Mouse (Mus musculus) lung, postnatal 10 days (tissue): ENCODE results near the gene Tmem170.
"Not testable (repeated sequence)": the region's sequence is repeated elsewhere in the genome, so short reads cannot be mapped to it uniquely, and the experiment has no call there.

Source experiments
- DNase-seq: peaks from one replicate; pipeline ENCODE4 v3.0.0; 2021

Gene Tmem170

GRCm38 (mm10) chr8:111871278-111871677 is 5.3 kb downstream of the Tmem170 start:
- no peak for DNase-seq

DNA sequence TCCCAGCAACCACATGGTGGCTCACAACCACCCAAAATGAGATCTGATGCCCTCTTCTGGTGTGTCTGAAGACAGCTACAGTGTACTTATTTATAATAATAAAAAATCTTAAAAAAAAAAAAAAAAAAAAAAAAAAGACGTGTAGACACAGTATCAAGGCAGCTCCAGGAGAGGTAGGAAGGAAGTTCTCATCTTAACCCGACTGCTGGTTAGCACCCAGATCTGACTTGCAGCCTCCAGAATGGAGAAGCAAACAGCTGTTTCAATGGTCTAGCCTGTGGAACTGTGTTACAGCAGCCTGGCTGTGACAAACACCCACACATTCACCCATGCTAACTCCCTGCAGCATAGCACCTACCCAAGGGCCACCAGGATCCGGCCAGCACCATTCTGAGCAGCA is 6.2 kb downstream of the Tmem170 start:
- no peak for DNase-seq

GRCm38 (mm10) chr8:111868664-111869063 is 7.9 kb downstream of the Tmem170 start:
- no peak for DNase-seq

GRCm38 (mm10) chr8:111865857-111866256 is 10.7 kb downstream of the Tmem170 start:
- peak; percentile 54 for DNase-seq

GRCm38 (mm10) chr8:111865130-111865852 is 11.3 kb downstream of the Tmem170 start:
- DNase-seq = no peak

- DNase-seq = no peak
Measured at GRCm38 (mm10) chr8:111864648-111865047, 11.9 kb downstream of the Tmem170 start.

GRCm38 (mm10) chr8:111863280-111863679 is 13.3 kb downstream of the Tmem170 start:
- DNase-seq = no peak

- DNase-seq = no peak
Measured at GRCm38 (mm10) chr8:111855977-111856376, 20.6 kb downstream of the Tmem170 start.

DNA sequence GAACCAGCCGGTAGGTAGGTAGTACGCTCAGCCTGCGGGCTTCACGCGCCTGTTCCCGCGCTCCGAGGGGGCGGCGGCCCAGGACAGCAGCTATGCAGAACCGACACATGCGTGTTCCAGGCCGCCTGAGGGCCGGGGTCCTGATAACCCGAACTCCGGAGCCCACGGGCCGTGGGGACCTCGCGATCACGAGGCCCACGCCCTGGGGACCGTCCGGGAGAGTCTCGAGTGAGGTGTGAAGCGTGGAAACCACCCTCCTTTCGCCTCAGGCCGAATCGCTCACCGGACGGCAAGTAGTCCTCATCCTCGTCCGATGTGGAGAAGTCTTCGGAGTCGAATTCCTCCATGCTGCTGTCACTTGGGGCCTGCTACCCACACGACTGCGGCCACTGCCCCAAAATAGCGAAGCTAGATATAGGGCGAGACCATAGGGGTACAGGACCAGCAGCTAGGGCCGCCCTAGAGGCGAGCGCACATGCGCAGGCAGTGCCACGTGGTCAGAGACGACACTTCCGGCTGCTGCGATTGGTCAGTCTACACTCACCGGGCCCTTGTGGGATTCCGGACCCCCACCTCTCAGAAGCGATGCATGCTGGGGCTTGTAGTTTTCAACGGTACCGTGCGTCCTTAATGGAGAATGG is 22.6 kb downstream of the Tmem170 start, which contains the start of gene Cfdp1:
Gene Cfdp1 (minus strand): TSS at position 431 of the 641 bp plus-strand sequence.
- DNase-seq = peak; percentile 98

GRCm38 (mm10) chr8:111853219-111853618 is 23.3 kb downstream of the Tmem170 start:
- not testable (repeated sequence) for DNase-seq

DNA sequence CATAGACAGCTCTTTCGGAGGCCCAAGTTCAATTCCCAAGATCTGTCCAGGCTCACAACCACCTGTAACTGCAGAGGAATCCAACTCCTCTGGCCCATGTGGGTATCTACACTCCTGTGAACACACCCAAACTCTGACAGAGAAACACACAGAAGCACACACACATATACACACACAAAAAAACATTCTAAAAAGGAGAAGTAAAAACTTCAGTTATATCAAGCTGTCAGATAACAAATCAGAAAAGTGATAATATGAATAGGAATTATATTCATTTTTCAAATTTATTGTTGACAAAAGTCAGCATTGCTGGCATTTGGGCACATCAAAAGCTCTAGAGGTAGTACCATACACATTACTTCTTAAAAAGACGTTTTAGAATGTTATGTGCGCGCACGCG is 29.8 kb downstream of the Tmem170 start:
- DNase-seq = no peak

DNA sequence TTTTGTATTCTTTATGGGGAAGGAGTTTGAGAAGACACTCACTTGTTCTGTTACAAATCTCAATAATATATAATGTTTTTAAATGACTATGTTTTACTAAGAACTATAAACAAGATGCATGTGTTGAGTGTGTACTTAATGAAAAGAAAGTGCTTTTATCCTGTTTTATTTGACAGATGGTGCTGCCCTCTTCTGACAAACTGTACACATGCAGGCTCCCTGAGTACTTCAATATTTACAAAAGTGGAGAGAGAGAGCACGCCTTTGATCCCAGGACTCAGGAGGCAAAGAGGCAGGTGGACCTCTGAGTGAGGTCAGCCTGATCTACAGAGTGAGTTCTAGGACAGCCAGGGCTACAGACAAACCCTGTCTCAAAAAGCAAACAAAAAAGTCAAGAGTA is 41.0 kb downstream of the Tmem170 start:
- peak; percentile 51 for DNase-seq

- no peak for DNase-seq
Measured at GRCm38 (mm10) chr8:111834011-111834410, 42.5 kb downstream of the Tmem170 start.

GRCm38 (mm10) chr8:111832983-111833382 is 43.6 kb downstream of the Tmem170 start:
- no peak for DNase-seq

- DNase-seq = no peak
Measured at GRCm38 (mm10) chr8:111831996-111832395, 44.6 kb downstream of the Tmem170 start.

GRCm38 (mm10) chr8:111828595-111828994 is 48.0 kb downstream of the Tmem170 start:
- peak; percentile 52 for DNase-seq

DNA sequence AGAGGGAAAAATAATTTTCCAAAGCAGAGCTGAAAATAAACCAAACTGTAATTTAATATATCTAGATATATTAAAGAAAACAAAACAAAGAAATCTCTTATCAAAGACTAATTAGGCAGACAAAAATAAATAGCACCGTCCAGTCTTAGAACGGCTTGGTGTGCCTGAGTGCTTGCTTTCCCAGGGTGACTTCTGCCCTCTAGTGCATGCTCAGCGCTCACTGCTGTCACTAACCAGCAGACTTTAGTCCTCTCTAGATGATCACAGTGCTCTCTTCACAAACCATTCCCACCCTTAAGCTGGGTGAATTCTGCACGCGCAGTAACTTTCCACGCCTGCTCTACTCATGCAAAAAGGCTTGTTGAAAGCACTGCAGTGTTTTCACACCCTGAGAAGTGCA is 51.3 kb downstream of the Tmem170 start:
- peak; percentile 67 for DNase-seq

DNA sequence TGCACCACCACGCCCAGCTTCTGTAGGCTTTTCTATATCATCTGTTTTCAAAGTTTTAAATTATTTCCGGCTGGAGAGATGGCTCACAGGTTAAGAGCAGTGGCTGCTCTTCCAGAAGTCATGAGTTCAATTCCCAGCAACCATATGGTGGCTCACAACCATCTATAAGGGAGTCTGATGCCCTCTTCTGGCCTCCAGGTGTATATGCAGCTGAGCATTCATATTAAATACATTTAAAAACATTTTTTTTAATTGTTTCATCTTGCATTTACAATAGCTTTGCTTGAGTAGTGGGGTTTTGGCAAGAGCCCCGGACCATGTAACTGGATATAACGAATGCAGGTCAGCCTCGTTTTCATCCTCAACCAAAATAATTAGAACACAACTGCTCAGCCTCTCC is 52.2 kb downstream of the Tmem170 start:
- no peak for DNase-seq

DNA sequence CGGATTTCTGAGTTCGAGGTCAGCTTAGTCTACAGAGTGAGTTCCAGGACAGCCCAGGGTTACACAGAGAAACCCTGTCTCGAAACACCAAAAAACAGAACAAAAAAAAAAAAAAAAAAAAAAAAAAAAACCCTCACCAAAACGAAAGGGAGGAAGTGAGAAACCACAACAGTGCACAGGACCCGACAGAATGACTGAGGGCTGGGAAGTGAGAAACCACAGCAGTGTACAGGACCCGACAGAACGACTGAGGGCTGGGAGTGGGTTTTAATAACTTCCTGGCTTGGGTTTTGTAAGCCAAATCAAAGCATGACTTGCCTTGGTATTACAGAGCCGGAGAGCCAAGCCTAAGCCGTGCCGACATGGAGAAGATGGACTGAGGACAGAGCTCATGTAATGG is 55.4 kb downstream of the Tmem170 start:
- no peak for DNase-seq

GRCm38 (mm10) chr8:111820691-111821090 is 55.9 kb downstream of the Tmem170 start:
- DNase-seq = no peak

DNA sequence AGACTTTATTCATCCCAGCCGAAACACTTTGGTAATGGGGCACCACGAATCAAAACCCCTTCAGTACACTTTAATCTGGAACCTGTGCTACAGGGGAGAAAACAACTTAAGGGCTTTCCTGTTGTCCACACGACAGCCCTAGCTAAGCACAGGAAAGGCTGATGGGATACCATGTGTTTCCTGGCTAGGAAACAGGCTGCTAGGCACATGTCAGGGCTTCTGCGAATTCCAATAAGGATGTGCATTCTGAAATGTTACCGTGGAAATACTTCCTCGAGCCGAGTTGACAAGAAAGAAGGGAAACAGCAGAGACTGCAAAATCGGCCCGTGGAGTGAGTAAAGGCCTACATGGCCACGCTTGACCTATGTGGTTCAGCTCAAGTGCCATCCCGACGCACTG is 56.5 kb downstream of the Tmem170 start:
- DNase-seq = peak; percentile 42

GRCm38 (mm10) chr8:111818556-111818955 is 58.0 kb downstream of the Tmem170 start:
- DNase-seq = no peak

DNA sequence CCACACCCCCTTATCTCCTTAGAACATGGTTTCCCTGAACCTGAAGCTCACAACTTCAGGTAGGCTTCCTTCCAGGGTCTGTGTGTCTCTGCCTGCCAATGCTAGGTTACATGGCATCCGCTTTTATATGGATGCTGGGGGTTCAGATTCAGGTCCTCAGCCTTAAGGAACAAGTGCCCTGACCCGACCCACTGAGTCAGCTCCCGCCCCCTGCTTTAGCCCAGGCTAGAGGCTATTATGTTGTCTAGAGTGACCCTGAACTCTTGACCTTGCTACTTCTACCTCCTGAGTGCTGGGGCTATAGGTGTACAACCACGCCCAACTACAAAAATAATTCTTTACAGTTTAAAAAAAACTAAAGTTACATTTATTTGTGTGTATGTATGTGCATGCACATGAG is 61.5 kb downstream of the Tmem170 start:
- DNase-seq = no peak

DNA sequence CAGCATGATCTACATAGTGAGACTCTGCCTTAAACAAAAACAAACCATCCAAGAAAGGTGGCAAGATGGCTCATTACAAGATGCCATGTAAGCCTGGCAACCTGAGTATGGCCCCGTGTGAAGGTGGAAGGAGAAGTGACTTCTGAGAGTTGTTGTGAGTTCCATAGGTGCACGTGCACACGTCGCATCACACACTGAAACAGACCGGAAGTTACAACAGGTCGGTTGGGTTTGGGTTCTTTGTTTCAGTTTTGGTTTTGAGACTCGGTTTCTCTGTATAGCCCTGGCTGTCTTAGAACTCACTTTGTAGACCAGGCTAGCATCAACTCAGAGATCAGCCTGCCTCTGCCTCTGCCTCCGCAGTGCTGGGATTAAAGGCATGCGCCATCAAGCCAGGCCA is 62.7 kb downstream of the Tmem170 start:
- DNase-seq = no peak
